Mouse (Mus musculus): ENCODE results near the gene Sergef.

GRCm38 (mm10) chr7:46531345-46531744 is 108.3 kb downstream of the Sergef start:
- no peak for TF ChIP-seq POLR2A (IDR thresholded peaks at IDR 0.05; ENCODE audit: extremely low read depth, insufficient read depth, low read length)
- TF ChIP-seq CTCF (IDR thresholded peaks at IDR 0.05; ENCODE audit: low read depth, low read length): no peak

Data from liver, adult 2 months (tissue).